Mouse (Mus musculus): Measurements from ENCODE around the gene Gm10837.

Gene Gm10837

GRCm38 (mm10) chr14:122534017-122534924 is 43.9 kb downstream of the Gm10837 start, which contains the start of gene Pcca:
Gene Pcca, plus strand, starts transcription at chr14:122534324.
- DNase-seq (ENCODE audit: low read depth in 1 of 2, low spot score in 2 of 2) = peak; percentile 88 to 93

GRCm38 (mm10) chr14:122535986-122536385 is 45.6 kb downstream of the Gm10837 start:
- no peak for DNase-seq (ENCODE audit: low read depth in 1 of 2, low spot score in 2 of 2)
